In genomic region chr2:83723921-83724826, GRCm38 (mm10) we compare ENCODE assay signal across 8 mouse cellular contexts. TPM values are rescaled to one million over a fixed set of nuclear protein-coding genes. Genes with fewer than 3 reads are reported as not detected.
DNase-seq lines count a peak whose midpoint lies in the region; ATAC-seq and TF ChIP-seq lines count a peak whose summit lies in the region.

Itgav (plus strand) TSS chr2:83724397.

- under 1% methylated on average over 60 of the region's 84 CpGs for WGBS in hindbrain, embryonic 16.5 days

- peak within 1 kb of the TSS; percentile 81 for H3K27ac ChIP-seq in hindbrain, embryonic 16.5 days (ENCODE audit: low read depth, low read length)

- peak within 1 kb of the TSS; percentile 78 for H3K9ac ChIP-seq in hindbrain, embryonic 16.5 days (ENCODE audit: low read depth, low read length)

- H3K9me3 ChIP-seq in hindbrain, embryonic 16.5 days (ENCODE audit: control insufficient read depth, low read length), result no peaks in the 10 kb centered on the region

- H3K36me3 ChIP-seq in hindbrain, embryonic 16.5 days (ENCODE audit: control insufficient read depth, insufficient read depth, low read length), result no peaks in the 10 kb centered on the region

- TF ChIP-seq CTCF in Patski (IDR thresholded peaks at IDR 0.05), result peak; percentile 30

- POLR2A ChIA-PET in Patski (lab: Charles Lee), result interaction anchor here (0.6 to 1.0 kb wide), 3 partner anchors 11 to 13 kb away, joined by 3 to 4 read pairs (median 3); no protein-coding TSS in a partner anchor

- CTCF ChIA-PET in Patski (lab: Charles Lee), result interaction anchor here (1.1 kb wide), 1 partner anchor 56 kb away, joined by 4 read pairs; no protein-coding TSS in a partner anchor

- peak within 1 kb of the TSS; percentile 96 for H3K4me2 ChIP-seq in hindbrain, embryonic 16.5 days (ENCODE audit: low read length)

- in situ Hi-C loops in Patski (cut with MboI; ENCODE audit: low pct_unique_long_range_greater_than_20kb), result no loop called here

- DNase-seq in Patski (ENCODE audit: low read depth, low spot score), result no peak
- DNase-seq in cerebellum, postnatal 25 days, result peak; percentile 84 to 87
- peak; percentile 89 to 92 for DNase-seq in gastrocnemius, adult 8-10 months (ENCODE audit: low spot score in 2 of 2)
- peak; percentile 80 to 89 for DNase-seq in left cerebral cortex, adult 18-20 months (ENCODE audit: low spot score in 2 of 2)
- DNase-seq in lung, postnatal 36 days, result peak; percentile 97
- peak; percentile 74 for DNase-seq in retina, embryonic 14.5 days (ENCODE audit: low spot score)
- DNase-seq in thymus, postnatal 36 days, result peak; percentile 88 to 89

- no peaks in the 10 kb centered on the region for H3K27me3 ChIP-seq in Patski
- H3K27me3 ChIP-seq in hindbrain, embryonic 16.5 days (replicated peaks; ENCODE audit: control insufficient read depth, insufficient read depth, low read length), result no peaks in the 10 kb centered on the region

- peak within 1 kb of the TSS; percentile 74 for H3K4me3 ChIP-seq in hindbrain, embryonic 16.5 days (ENCODE audit: low read length)

- ATAC-seq in Patski, result peak; percentile 94
- peak; percentile 96 for ATAC-seq in hindbrain, embryonic 16.5 days

- peaks cover 5% of the 10 kb centered on the region for H3K4me1 ChIP-seq in hindbrain, embryonic 16.5 days (ENCODE audit: control insufficient read depth, insufficient read depth, low read depth, low read length)

RNA-seq across cellular contexts. Expression of gene Itgav, which starts in this region (rescaled TPM):
- polyA plus RNA-seq in Patski (2021), result 374 TPM
- 10 to 100 TPM; 39.5 to 53.4 (median 47.1) TPM for total RNA-seq in gastrocnemius, adult 8-10 months (2022)
- polyA plus RNA-seq in hindbrain, embryonic 16.5 days (2015; fragmentation: Nextera tagmentation; extraction: Ambion mirVana), result 17.1 and 24.7 TPM in 2 replicates
- total RNA-seq in left cerebral cortex, adult 18-20 months (2021), result 100 to 1,000 TPM; 138 to 149 TPM

Comparison
In these comparisons a context has a peak if more than half of its experiments do, and no peak if none do; other contexts are left out.
1. RNA of gene Itgav (polyA plus RNA-seq): 374 TPM in Patski (single experiment); 17.1 to 24.7 TPM in hindbrain, embryonic 16.5 days; every median in the first group is over 10 times any median in the second.